Mouse (Mus musculus) small intestine, adult 2 months (tissue): Measurements from ENCODE around the gene Gls2.

ENCODE experiments used
- CTCF ChIP-seq: fragments of 200-500 bp; IDR thresholded peaks from 2 replicates; pipeline ENCODE4 v1.5.1; 2012; ENCODE audit warnings: low read depth, mild to moderate bottlenecking, control low read depth, inconsistent platforms, low read length, moderate library complexity, mixed read lengths; ENCODE audit not compliant: insufficient replicate concordance, insufficient read length; ENCODE audit errors: extremely low read depth
- POLR2A ChIP-seq: fragments of 200-500 bp; IDR thresholded peaks from 2 replicates; pipeline ENCODE4 v1.6.1; 2012; ENCODE audit warnings: low read depth, mild to moderate bottlenecking, control low read depth, inconsistent platforms, low read length, moderate library complexity

DNA sequence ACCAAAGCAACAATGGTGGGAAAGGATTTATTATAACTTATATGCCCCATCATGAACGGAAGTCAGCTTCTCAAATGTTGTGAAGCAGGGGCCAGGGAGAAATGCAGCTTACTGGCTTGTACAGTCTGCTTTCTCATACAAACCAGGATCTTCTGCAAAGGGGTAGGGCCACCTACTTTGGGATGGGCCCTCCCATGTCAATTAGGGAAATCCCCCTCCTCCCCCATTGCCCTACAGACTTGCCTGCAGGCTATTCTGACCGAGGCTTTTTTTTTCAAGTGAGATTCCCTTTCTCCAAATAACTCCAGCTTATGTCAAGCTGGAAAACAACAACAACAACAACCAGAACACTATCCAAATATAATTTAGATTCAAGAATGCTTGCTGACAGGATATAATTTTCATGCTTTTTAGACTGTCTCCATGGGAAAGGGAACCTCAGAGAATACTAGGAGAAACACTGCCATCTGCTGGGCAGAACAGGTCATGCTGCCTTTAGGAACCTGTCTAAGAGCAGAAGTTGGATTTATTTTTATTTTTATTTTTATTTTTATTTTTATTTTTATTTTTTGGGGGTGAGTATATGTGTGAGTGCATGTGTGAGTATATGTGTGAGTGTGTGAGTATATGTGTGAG lies 5.9 kb upstream of the Gls2 start:
- TF ChIP-seq POLR2A (no peak), CTCF (no peak)
